Comparison of ENCODE assay signal across 8 mouse cellular contexts in the genomic region with DNA sequence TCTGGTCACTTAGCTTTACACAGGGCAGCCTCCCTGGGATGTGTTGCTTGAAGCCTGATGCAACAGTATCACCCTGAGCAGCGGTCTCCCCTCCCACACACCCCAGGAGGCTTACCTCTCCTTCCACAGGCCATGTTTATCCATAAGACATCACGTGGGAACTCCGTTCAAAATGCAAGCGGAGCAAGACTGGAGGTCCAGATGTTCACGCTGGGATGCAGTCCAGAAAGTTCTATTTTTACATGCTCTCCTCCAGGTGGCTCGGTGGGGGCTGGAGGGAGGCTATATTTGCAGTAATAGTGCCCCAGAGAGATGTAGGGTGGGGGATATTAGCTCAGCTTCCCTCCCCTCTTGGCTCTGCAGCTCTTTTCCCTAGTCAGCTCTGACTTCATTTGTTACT. TPM values are rescaled to one million over a fixed set of nuclear protein-coding genes. Genes with fewer than 3 reads are reported as not detected.
DNase-seq lines count a peak whose midpoint lies in the region; ATAC-seq lines count a peak whose summit lies in the region.

No protein-coding gene starts in this region.

- no peak overlapping the region for H3K27ac ChIP-seq in forebrain, embryonic 14.5 days (ENCODE audit: low read depth, low read length)
- H3K27ac ChIP-seq in forebrain, embryonic 11.5 days (ENCODE audit: low read depth, low read length) = no peak overlapping the region
- no peak overlapping the region for H3K27ac ChIP-seq in lung, embryonic 16.5 days (ENCODE audit: low read length)
- H3K27ac ChIP-seq in stomach, embryonic 16.5 days (ENCODE audit: low read length) = peak overlapping the region; percentile 73

- DNase-seq in forebrain, embryonic 14.5 days (ENCODE audit: low spot score) = peak; percentile 43
- no peak for DNase-seq in forebrain, embryonic 11.5 days (ENCODE audit: low spot score)
- no peak for DNase-seq in lung, postnatal 10 days
- DNase-seq in heart, postnatal 4 days = peak; percentile 75
- no peak for DNase-seq in urinary bladder, adult 18-20 months (ENCODE audit: low spot score in 2 of 2)

- no peaks in the 10 kb centered on the region for H3K36me3 ChIP-seq in forebrain, embryonic 14.5 days (ENCODE audit: control insufficient read depth, insufficient read depth, low read length)
- H3K36me3 ChIP-seq in forebrain, embryonic 11.5 days (ENCODE audit: control insufficient read depth, insufficient read depth, low read length) = no peaks in the 10 kb centered on the region
- H3K36me3 ChIP-seq in lung, embryonic 16.5 days (ENCODE audit: control insufficient read depth, insufficient read depth, low read length) = no peaks in the 10 kb centered on the region
- no peaks in the 10 kb centered on the region for H3K36me3 ChIP-seq in stomach, embryonic 16.5 days (ENCODE audit: control insufficient read depth, insufficient read depth, low read length)

- no peak overlapping the region for H3K4me3 ChIP-seq in forebrain, embryonic 14.5 days (ENCODE audit: low read depth, low read length)
- no peak overlapping the region for H3K4me3 ChIP-seq in forebrain, embryonic 11.5 days (ENCODE audit: low read depth, low read length)
- no peak overlapping the region for H3K4me3 ChIP-seq in lung, embryonic 16.5 days (ENCODE audit: low read length)
- no peak overlapping the region for H3K4me3 ChIP-seq in stomach, embryonic 16.5 days (replicated peaks; ENCODE audit: low read length)

- H3K9me3 ChIP-seq in forebrain, embryonic 14.5 days (replicated peaks; ENCODE audit: control insufficient read depth, low read length) = no peaks in the 10 kb centered on the region
- no peaks in the 10 kb centered on the region for H3K9me3 ChIP-seq in forebrain, embryonic 11.5 days (ENCODE audit: control insufficient read depth, low read length)
- H3K9me3 ChIP-seq in lung, embryonic 16.5 days (ENCODE audit: control insufficient read depth, low read length) = no peaks in the 10 kb centered on the region
- H3K9me3 ChIP-seq in stomach, embryonic 16.5 days (replicated peaks; ENCODE audit: control insufficient read depth, low read length) = no peaks in the 10 kb centered on the region

- no peak overlapping the region for H3K9ac ChIP-seq in forebrain, embryonic 14.5 days (ENCODE audit: low read length)
- H3K9ac ChIP-seq in forebrain, embryonic 11.5 days (ENCODE audit: low read length) = no peak overlapping the region
- H3K9ac ChIP-seq in lung, embryonic 16.5 days (ENCODE audit: low read length) = no peak overlapping the region
- H3K9ac ChIP-seq in stomach, embryonic 16.5 days (ENCODE audit: low read length) = no peak overlapping the region

- no peaks in the 10 kb centered on the region for H3K27me3 ChIP-seq in forebrain, embryonic 14.5 days (replicated peaks; ENCODE audit: control insufficient read depth, insufficient read depth, low read length)
- no peaks in the 10 kb centered on the region for H3K27me3 ChIP-seq in forebrain, embryonic 11.5 days (ENCODE audit: control insufficient read depth, insufficient read depth, low read length)
- H3K27me3 ChIP-seq in lung, embryonic 16.5 days (ENCODE audit: control insufficient read depth, insufficient read depth, low read depth, low read length) = no peaks in the 10 kb centered on the region
- H3K27me3 ChIP-seq in stomach, embryonic 16.5 days (ENCODE audit: control insufficient read depth, insufficient read depth, low read length) = no peaks in the 10 kb centered on the region

- peak; percentile 50; the same call in 1 of the 2 replicates for ATAC-seq in forebrain, embryonic 14.5 days
- ATAC-seq in forebrain, embryonic 11.5 days (replicated peaks; ENCODE audit: low FRiP score) = no peak
- ATAC-seq in lung, embryonic 16.5 days (ENCODE audit: low read depth) = peak; percentile 81
- ATAC-seq in stomach, embryonic 16.5 days (ENCODE audit: insufficient read depth, low FRiP score) = peak; percentile 91
- no peak for ATAC-seq in activated CD4-positive, CD25-positive, alpha-beta regulatory T cell, adult 4 months

- no peak overlapping the region for H3K4me2 ChIP-seq in forebrain, embryonic 14.5 days (ENCODE audit: low read length)
- no peak overlapping the region for H3K4me2 ChIP-seq in forebrain, embryonic 11.5 days (ENCODE audit: low read depth, low read length, severe bottlenecking)
- H3K4me2 ChIP-seq in lung, embryonic 16.5 days (ENCODE audit: low read depth, low read length) = no peak overlapping the region
- no peak overlapping the region; the same call in 1 of the 2 replicates for H3K4me2 ChIP-seq in stomach, embryonic 16.5 days (ENCODE audit: low read depth, low read length)

- H3K4me1 ChIP-seq in forebrain, embryonic 14.5 days (ENCODE audit: control insufficient read depth, insufficient read depth, low read length) = no peaks in the 10 kb centered on the region
- no peaks in the 10 kb centered on the region for H3K4me1 ChIP-seq in forebrain, embryonic 11.5 days (replicated peaks; ENCODE audit: control insufficient read depth, insufficient read depth, low read length)
- no peaks in the 10 kb centered on the region for H3K4me1 ChIP-seq in lung, embryonic 16.5 days (replicated peaks; ENCODE audit: control insufficient read depth, insufficient read depth, low read length)
- H3K4me1 ChIP-seq in stomach, embryonic 16.5 days (ENCODE audit: control insufficient read depth, insufficient read depth, low read length) = 0 out of 2 replicates have a peak, but pooled peaks cover 3% of the 10 kb centered on the region

- WGBS in forebrain, embryonic 14.5 days = 60% methylated on average over 6 of the region's 6 CpGs
- 83% methylated on average over 6 of the region's 6 CpGs for WGBS in forebrain, embryonic 11.5 days
- 45% methylated on average over 6 of the region's 6 CpGs for WGBS in lung, embryonic 16.5 days
- WGBS in stomach, embryonic 16.5 days = 37% methylated on average over 6 of the region's 6 CpGs

RNA-seq across cellular contexts. Expression of a gene that starts 33.5 kb away (rescaled TPM):
- polyA plus RNA-seq in forebrain, embryonic 14.5 days (2014; fragmentation: Nextera tagmentation; extraction: Ambion mirVana) = 169 and 182 TPM in 2 replicates
- 128 and 136 TPM in 2 replicates for polyA plus RNA-seq in forebrain, embryonic 11.5 days (2014; fragmentation: Nextera tagmentation; extraction: Ambion mirVana)
- 106 and 109 TPM in 2 replicates for polyA plus RNA-seq in lung, embryonic 16.5 days (2015; fragmentation: Nextera tagmentation; extraction: Ambion mirVana)
- total RNA-seq in heart, postnatal 4 days (2021) = 100 to 1,000 TPM; 109 to 110 TPM
- polyA plus RNA-seq in stomach, embryonic 16.5 days (2015; fragmentation: Nextera tagmentation; extraction: Ambion mirVana) = 85.9 and 90.7 TPM in 2 replicates
- polyA plus RNA-seq in activated CD4-positive, CD25-positive, alpha-beta regulatory T cell, adult 4 months (2017; shearing (Covaris generic)) = 100 to 1,000 TPM; 168 to 169 TPM

Comparison
In these comparisons a context has a peak if more than half of its experiments do, and no peak if none do; other contexts are left out.
1. ATAC-seq: peak in forebrain, embryonic 14.5 days (single experiment), lung, embryonic 16.5 days (single experiment) and stomach, embryonic 16.5 days (single experiment); none in forebrain, embryonic 11.5 days (single experiment) and activated CD4-positive, CD25-positive, alpha-beta regulatory T cell, adult 4 months (single experiment).
2. DNase-seq: peak in forebrain, embryonic 14.5 days (single experiment) and heart, postnatal 4 days (single experiment); none in forebrain, embryonic 11.5 days (single experiment), lung, postnatal 10 days (single experiment) and urinary bladder, adult 18-20 months (0 of 2).